ENCODE assay signal across 9 mouse cellular contexts in the genomic region with DNA sequence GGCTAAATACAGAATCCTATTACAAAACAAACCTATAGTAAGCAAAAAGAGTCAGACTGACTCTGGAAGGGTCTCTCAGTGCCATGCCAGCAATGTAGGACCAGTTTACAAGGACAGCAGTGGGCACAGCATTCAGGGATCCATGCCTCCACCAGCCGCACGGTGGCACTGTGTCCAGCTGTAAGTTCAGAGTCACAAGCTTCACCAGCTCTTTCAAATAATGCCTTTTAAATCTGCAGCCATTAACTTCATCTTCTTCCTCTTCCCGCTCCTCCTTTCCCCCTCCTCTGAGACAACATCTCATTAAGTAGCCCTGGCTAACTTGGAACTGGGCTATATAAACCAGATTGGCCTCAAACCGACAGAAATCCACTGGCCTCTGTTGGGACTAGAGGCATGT. TPM values are rescaled to one million over a fixed set of nuclear protein-coding genes. Genes with fewer than 3 reads are reported as not detected.
DNase-seq lines count a peak whose midpoint lies in the region; ATAC-seq and TF ChIP-seq lines count a peak whose summit lies in the region.
"Had no signal": no experiment of that assay in that cellular context is flagged by ENCODE, and none has a peak within 500 bp of the region (broad histone marks: within the 10 kb centered on the region; RNA-seq: fewer than 3 reads in every experiment).

No protein-coding gene starts in this region.

- no peak overlapping the region for H3K4me3 ChIP-seq in heart, embryonic 10.5 days
- no peak overlapping the region for H3K4me3 ChIP-seq in bone marrow, adult 2 months (replicated peaks; ENCODE audit: control insufficient read depth, low read depth, low read length)

- DNase-seq in heart, adult 11 months: peak; percentile 88
- DNase-seq in heart, embryonic 10.5 days (ENCODE audit: low spot score): no peak
- peak; percentile 56 for DNase-seq in ovary, postnatal 36 days (ENCODE audit: low spot score)
- DNase-seq in ovary, postnatal 14 days (ENCODE audit: low spot score): no peak
- peak; percentile 53 to 78 for DNase-seq in kidney, postnatal 36 days
- peak; percentile 33 to 39 for DNase-seq in natural killer cell, adult 2 months (ENCODE audit: low spot score in 2 of 2)

- TF ChIP-seq POLR2A in bone marrow, adult 2 months (IDR thresholded peaks at IDR 0.05; ENCODE audit: borderline replicate concordance, control insufficient read depth, low read depth, low read length): no peak

- no peak overlapping the region for H3K27ac ChIP-seq in heart, embryonic 10.5 days
- H3K27ac ChIP-seq in bone marrow, adult 2 months (ENCODE audit: control insufficient read depth, insufficient read depth, low read depth, low read length, poor library complexity): no peak overlapping the region

- 27% methylated on average over 4 of the region's 4 CpGs for WGBS in heart, embryonic 10.5 days
- WGBS in bone marrow, adult 2 months: 20% methylated on average over 4 of the region's 4 CpGs

- no peaks in the 10 kb centered on the region for H3K9me3 ChIP-seq in heart, embryonic 10.5 days

- H3K36me3 ChIP-seq in heart, embryonic 10.5 days: no peaks in the 10 kb centered on the region

- peaks cover 5% of the 10 kb centered on the region; the same call in 1 of the 2 replicates for H3K4me1 ChIP-seq in heart, embryonic 10.5 days
- H3K4me1 ChIP-seq in bone marrow, adult 2 months (ENCODE audit: control insufficient read depth, insufficient read depth, low read length): no peaks in the 10 kb centered on the region

- no peak for ATAC-seq in activated CD4-positive, CD25-positive, alpha-beta regulatory T cell, adult 4 months

- peak; percentile 89 for TF ChIP-seq CTCF in bone marrow, adult 2 months (IDR thresholded peaks at IDR 0.05; ENCODE audit: control insufficient read depth, insufficient read depth, low read length)

- H3K27me3 ChIP-seq in heart, embryonic 10.5 days (ENCODE audit: insufficient read depth, poor library complexity, severe bottlenecking): 0 out of 2 replicates have a peak, but pooled peaks cover 6% of the 10 kb centered on the region

RNA-seq across cellular contexts. Expression of a gene that starts 9.4 kb away (rescaled TPM):
- polyA plus RNA-seq in heart, embryonic 10.5 days (2016; fragmentation: Nextera tagmentation; extraction: Ambion mirVana): not detected in 2 replicates
- 11.0 and 35.0 TPM in 2 replicates for polyA plus RNA-seq in bone marrow, adult 2 months (2011; ENCODE audit: insufficient read depth, insufficient read length, low replicate concordance, missing spikeins)
- not detected for polyA plus RNA-seq in activated CD4-positive, CD25-positive, alpha-beta regulatory T cell, adult 4 months (2017; shearing (Covaris generic))
- polyA plus RNA-seq: neural tube, embryonic 14.5 days had no signal

RNA-seq across cellular contexts. Expression of a gene that starts 14.4 kb away (rescaled TPM):
- polyA plus RNA-seq in heart, embryonic 10.5 days (2016; fragmentation: Nextera tagmentation; extraction: Ambion mirVana): 528 and 716 TPM in 2 replicates
- 141 and 187 TPM in 2 replicates for polyA plus RNA-seq in bone marrow, adult 2 months (2011; ENCODE audit: insufficient read depth, insufficient read length, low replicate concordance, missing spikeins)
- polyA plus RNA-seq in activated CD4-positive, CD25-positive, alpha-beta regulatory T cell, adult 4 months (2017; shearing (Covaris generic)): 100 to 1,000 TPM; 368 to 405 TPM

RNA-seq across cellular contexts. Expression of a gene that starts 19.6 kb away (rescaled TPM):
- not detected in 2 replicates for polyA plus RNA-seq in heart, embryonic 10.5 days (2016; fragmentation: Nextera tagmentation; extraction: Ambion mirVana)
- polyA plus RNA-seq in bone marrow, adult 2 months (2011; ENCODE audit: insufficient read depth, insufficient read length, low replicate concordance, missing spikeins): 1.7 TPM in 1 of 2 replicates, not detected in the other
- polyA plus RNA-seq in activated CD4-positive, CD25-positive, alpha-beta regulatory T cell, adult 4 months (2017; shearing (Covaris generic)): not detected
- polyA plus RNA-seq: neural tube, embryonic 14.5 days had no signal

RNA-seq across cellular contexts. Expression of a gene that starts 29.6 kb away (rescaled TPM):
- polyA plus RNA-seq in heart, embryonic 10.5 days (2016; fragmentation: Nextera tagmentation; extraction: Ambion mirVana): not detected in 2 replicates
- not detected in 2 replicates for polyA plus RNA-seq in bone marrow, adult 2 months (2011; ENCODE audit: insufficient read depth, insufficient read length, low replicate concordance, missing spikeins)
- polyA plus RNA-seq in activated CD4-positive, CD25-positive, alpha-beta regulatory T cell, adult 4 months (2017; shearing (Covaris generic)): not detected
- polyA plus RNA-seq: neural tube, embryonic 14.5 days had no signal

RNA-seq across cellular contexts. Expression of a gene that starts 32.7 kb away (rescaled TPM):
- polyA plus RNA-seq in heart, embryonic 10.5 days (2016; fragmentation: Nextera tagmentation; extraction: Ambion mirVana): 0.54 and 1.3 TPM in 2 replicates
- 4.7 and 14.3 TPM in 2 replicates for polyA plus RNA-seq in bone marrow, adult 2 months (2011; ENCODE audit: insufficient read depth, insufficient read length, low replicate concordance, missing spikeins)
- polyA plus RNA-seq in activated CD4-positive, CD25-positive, alpha-beta regulatory T cell, adult 4 months (2017; shearing (Covaris generic)): 1 to 10 TPM; 1.4 to 8.5 TPM

Comparison
In these comparisons a context has a peak if more than half of its experiments do, and no peak if none do; other contexts are left out.
1. DNase-seq: peak in heart, adult 11 months (single experiment), ovary, postnatal 36 days (single experiment), kidney, postnatal 36 days (2 of 2) and natural killer cell, adult 2 months (2 of 2); none in heart, embryonic 10.5 days (single experiment) and ovary, postnatal 14 days (single experiment).
2. RNA of a gene that starts 9.4 kb away (polyA plus RNA-seq): 11.0 to 35.0 TPM in bone marrow, adult 2 months; not detected in heart, embryonic 10.5 days and not detected in activated CD4-positive, CD25-positive, alpha-beta regulatory T cell, adult 4 months; every median in the first group is over 10 times any median in the second.